Mouse (Mus musculus): ENCODE data around the gene Mta3.

The Mta3 gene

GRCm38 (mm10) chr17:83706116-83706593, at the start of gene Mta3:
Gene Mta3, plus strand, starts transcription at chr17:83706163.
- peak; percentile 66 to 81 for DNase-seq

GRCm38 (mm10) chr17:83657375-83657774, 48.6 kb upstream of the Mta3 start:
- no peak for DNase-seq

- no peak for DNase-seq
Measured at GRCm38 (mm10) chr17:83658943-83659342, 47.0 kb upstream of the Mta3 start.

- DNase-seq = no peak
Measured at GRCm38 (mm10) chr17:83664761-83665160, 41.2 kb upstream of the Mta3 start.

GRCm38 (mm10) chr17:83666597-83667287, 39.2 kb upstream of the Mta3 start:
- no peak for DNase-seq

GRCm38 (mm10) chr17:83667934-83668690, 37.9 kb upstream of the Mta3 start:
- no peak for DNase-seq

- DNase-seq = no peak
Measured at GRCm38 (mm10) chr17:83672685-83673084, 33.3 kb upstream of the Mta3 start.

- no peak for DNase-seq
Measured at GRCm38 (mm10) chr17:83677370-83677769, 28.6 kb upstream of the Mta3 start.

- no peak for DNase-seq
Measured at GRCm38 (mm10) chr17:83681977-83682376, 24.0 kb upstream of the Mta3 start.

GRCm38 (mm10) chr17:83684475-83684874, 21.5 kb upstream of the Mta3 start:
- DNase-seq = no peak

GRCm38 (mm10) chr17:83690418-83690817, 15.5 kb upstream of the Mta3 start:
- DNase-seq = no peak

GRCm38 (mm10) chr17:83691379-83691778, 14.6 kb upstream of the Mta3 start:
- DNase-seq = no peak

GRCm38 (mm10) chr17:83693941-83694340, 12.0 kb upstream of the Mta3 start:
- DNase-seq = no peak

GRCm38 (mm10) chr17:83695785-83696184, 10.2 kb upstream of the Mta3 start:
- DNase-seq = no peak

GRCm38 (mm10) chr17:83699062-83699724, 6.8 kb upstream of the Mta3 start:
- DNase-seq = peak; percentile 37 to 70

- DNase-seq = no peak
Measured at GRCm38 (mm10) chr17:83700125-83700524, 5.8 kb upstream of the Mta3 start.

GRCm38 (mm10) chr17:83704469-83704868, 1.5 kb upstream of the Mta3 start:
- DNase-seq = no peak

GRCm38 (mm10) chr17:83705352-83706115, 429 bp upstream of the Mta3 start:
- DNase-seq = peak; percentile 34 to 65

- peak; percentile 35 to 67 for DNase-seq
Measured at GRCm38 (mm10) chr17:83706594-83707126, 697 bp downstream of the Mta3 start.

- DNase-seq = no peak
Measured at GRCm38 (mm10) chr17:83707372-83707771, 1.4 kb downstream of the Mta3 start.

GRCm38 (mm10) chr17:83707846-83708245, 1.9 kb downstream of the Mta3 start:
- no peak for DNase-seq

GRCm38 (mm10) chr17:83708256-83708655, 2.3 kb downstream of the Mta3 start:
- no peak for DNase-seq
